Mouse (Mus musculus) kidney, embryonic 15.5 days (tissue): Measurements from ENCODE around the gene Arhgef17. TPM values are rescaled to one million over a fixed set of nuclear protein-coding genes. Genes with fewer than 3 reads are reported as not detected.

Source experiments
- ATAC-seq: fragments of 200-750 bp; cut with Nextera tagmentation; replicated peaks from 2 replicates; pipeline ENCODE4 v1.8.0; 2017; ENCODE audit warnings: moderate TSS enrichment; ENCODE audit not compliant: low FRiP score
- H3K27ac ChIP-seq: fragments of 300-500 bp; sonication (generic); 2 replicates; pipeline ENCODE4 v1.5.1; 2015; ENCODE audit warnings: mild to moderate bottlenecking, inconsistent platforms
- H3K27me3 ChIP-seq: fragments of 300-500 bp; sonication (generic); 2 replicates; pipeline ENCODE4 v1.6.1; 2015; ENCODE audit warnings: inconsistent platforms
- H3K36me3 ChIP-seq: fragments of 300-500 bp; sonication (generic); 2 replicates; pipeline ENCODE4 v1.6.1; 2015; ENCODE audit warnings: inconsistent platforms
- H3K4me1 ChIP-seq: fragments of 300-500 bp; sonication (generic); 2 replicates; pipeline ENCODE4 v1.6.1; 2015; ENCODE audit warnings: inconsistent platforms
- H3K4me2 ChIP-seq: fragments of 300-500 bp; sonication (generic); 2 replicates; pipeline ENCODE4 v1.6.1; 2015; ENCODE audit warnings: moderate library complexity, mild to moderate bottlenecking, inconsistent platforms
- H3K4me3 ChIP-seq: fragments of 300-500 bp; sonication (generic); replicated peaks from 2 replicates; pipeline ENCODE4 v1.5.1; 2015; ENCODE audit warnings: mild to moderate bottlenecking, inconsistent platforms
- H3K9ac ChIP-seq: fragments of 300-500 bp; sonication (generic); 2 replicates; pipeline ENCODE4 v1.6.1; 2015; ENCODE audit warnings: mild to moderate bottlenecking, inconsistent platforms
- H3K9me3 ChIP-seq: fragments of 300-500 bp; sonication (generic); replicated peaks from 2 replicates; pipeline ENCODE4 v1.6.1; 2016; ENCODE audit warnings: inconsistent platforms
- WGBS: fragments of 180-500 bp; shearing (Covaris S2); methylation state at CpG from one replicate; pipeline ENCODE4 v1.1.7; 2015; ENCODE audit warnings: mixed read lengths; 5-methylcytosine and 5-hydroxymethylcytosine counted together
- polyA plus RNA-seq: library from polyadenylated mRNA; unstranded; fragments of >200 nt; fragmentation: Nextera tagmentation; extraction: Ambion mirVana; gene quantifications from 2 replicates; pipeline ENCODE4 v1.2.1, GENCODE M21; 2015

The Arhgef17 gene
- polyA plus RNA-seq: 9.1 and 12.2 TPM in 2 replicates

DNA sequence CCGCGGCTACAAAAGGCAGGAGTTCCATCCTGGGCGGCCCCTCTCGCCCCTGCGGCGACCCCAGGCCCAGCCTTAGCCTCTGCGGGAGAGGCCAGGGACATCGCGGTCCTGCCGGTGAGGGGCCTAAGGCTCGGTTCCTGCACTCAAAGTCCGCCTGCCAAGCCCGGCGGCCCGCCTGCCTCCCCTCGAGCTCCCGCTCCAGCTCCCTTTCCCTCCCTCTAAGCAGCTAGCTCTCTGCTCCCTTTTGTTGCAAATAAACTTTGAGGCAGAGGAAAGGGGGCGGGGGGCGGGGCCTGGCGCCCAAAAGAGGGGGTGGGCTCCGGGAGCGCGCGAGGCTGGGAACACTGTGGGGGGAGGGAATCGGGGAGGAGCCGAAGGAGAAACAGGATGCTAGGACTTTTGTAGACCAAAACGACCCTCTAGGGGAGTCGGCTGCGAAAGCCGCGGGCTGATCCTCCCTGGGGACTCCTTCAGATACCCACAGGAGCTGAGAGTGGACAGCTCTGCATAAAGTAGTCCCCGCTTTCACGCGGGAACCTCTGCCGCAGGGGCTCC lies at the start of gene Arhgef17:
TSS of gene Arhgef17 (minus strand) at position 182 of the 555 bp plus-strand sequence.
- Histone ChIP-seq H3K27me3 (no peaks in the 10 kb centered on the region), H3K9me3 (no peaks in the 10 kb centered on the region), H3K4me1 (peaks cover 53% of the 10 kb centered on the region), H3K36me3 (peaks cover 14% of the 10 kb centered on the region), H3K4me3 (peak within 1 kb of the TSS; percentile 83), H3K9ac (peak within 1 kb of the TSS; percentile 95), H3K4me2 (peak within 1 kb of the TSS; percentile 87), H3K27ac (peak within 1 kb of the TSS; percentile 100)
- WGBS: under 1% methylated on average over 35 of the region's 35 CpGs
- peak; percentile 79 for ATAC-seq

DNA sequence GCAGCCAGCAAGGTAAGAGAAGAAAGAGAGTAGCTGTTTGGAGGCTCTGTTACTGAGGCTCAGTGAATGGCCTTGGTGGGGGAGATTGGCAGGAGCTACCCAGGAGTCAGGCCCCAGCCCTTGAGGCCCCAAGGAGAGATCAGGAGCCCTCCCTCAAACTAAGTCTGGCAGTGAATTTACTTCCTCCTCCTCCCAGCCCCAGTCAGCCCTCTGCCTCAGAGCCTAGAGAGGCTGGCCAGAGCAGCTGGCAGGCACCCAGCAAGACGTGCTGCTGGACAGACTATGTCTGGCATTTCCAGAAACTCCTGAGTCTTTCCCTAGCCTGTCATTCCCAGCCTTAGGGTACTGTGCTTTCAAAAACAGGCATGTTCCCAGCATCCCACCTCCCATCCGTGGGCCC lies 47.3 kb upstream of the Arhgef17 start:
- peaks cover 16% of the 10 kb centered on the region for H3K27me3 ChIP-seq
- no peaks in the 10 kb centered on the region for H3K9me3 ChIP-seq
- no peak overlapping the region for H3K4me3 ChIP-seq
- H3K4me1 ChIP-seq: peaks cover 34% of the 10 kb centered on the region
- no peak overlapping the region for H3K9ac ChIP-seq
- WGBS: 44% methylated on average over 2 of the region's 2 CpGs
- ATAC-seq: peak; percentile 37; the same call in 1 of the 2 replicates
- no peak overlapping the region; the same call in 1 of the 2 replicates for H3K27ac ChIP-seq
- no peaks in the 10 kb centered on the region for H3K36me3 ChIP-seq
- no peak overlapping the region for H3K4me2 ChIP-seq

DNA sequence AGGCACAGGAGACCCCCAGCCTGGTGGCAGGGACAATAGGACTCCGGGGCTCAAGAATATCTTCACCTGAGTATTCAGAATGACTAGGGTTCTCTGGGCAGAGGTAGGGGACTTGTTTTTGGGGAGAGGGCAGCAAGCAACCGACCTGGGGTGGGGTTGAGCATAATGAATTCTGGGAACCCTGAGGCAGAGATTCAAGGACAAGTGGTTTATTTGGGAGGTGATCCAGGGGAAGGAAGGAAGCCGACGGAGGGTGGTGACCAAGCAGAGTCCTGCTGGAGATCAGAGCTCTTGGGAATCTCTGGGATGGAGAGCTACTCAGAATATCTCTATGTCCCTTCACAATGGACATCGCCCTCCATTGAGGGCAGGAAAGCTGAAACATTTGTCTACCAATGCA lies 46.3 kb upstream of the Arhgef17 start:
- Histone ChIP-seq H3K9me3 (no peaks in the 10 kb centered on the region), H3K9ac (no peak overlapping the region), H3K27ac (no peak overlapping the region), H3K27me3 (peaks cover 26% of the 10 kb centered on the region), H3K4me1 (peaks cover 39% of the 10 kb centered on the region), H3K36me3 (no peaks in the 10 kb centered on the region), H3K4me2 (no peak overlapping the region), H3K4me3 (no peak overlapping the region)
- ATAC-seq: no peak
- WGBS: 82% methylated on average over 5 of the region's 5 CpGs

DNA sequence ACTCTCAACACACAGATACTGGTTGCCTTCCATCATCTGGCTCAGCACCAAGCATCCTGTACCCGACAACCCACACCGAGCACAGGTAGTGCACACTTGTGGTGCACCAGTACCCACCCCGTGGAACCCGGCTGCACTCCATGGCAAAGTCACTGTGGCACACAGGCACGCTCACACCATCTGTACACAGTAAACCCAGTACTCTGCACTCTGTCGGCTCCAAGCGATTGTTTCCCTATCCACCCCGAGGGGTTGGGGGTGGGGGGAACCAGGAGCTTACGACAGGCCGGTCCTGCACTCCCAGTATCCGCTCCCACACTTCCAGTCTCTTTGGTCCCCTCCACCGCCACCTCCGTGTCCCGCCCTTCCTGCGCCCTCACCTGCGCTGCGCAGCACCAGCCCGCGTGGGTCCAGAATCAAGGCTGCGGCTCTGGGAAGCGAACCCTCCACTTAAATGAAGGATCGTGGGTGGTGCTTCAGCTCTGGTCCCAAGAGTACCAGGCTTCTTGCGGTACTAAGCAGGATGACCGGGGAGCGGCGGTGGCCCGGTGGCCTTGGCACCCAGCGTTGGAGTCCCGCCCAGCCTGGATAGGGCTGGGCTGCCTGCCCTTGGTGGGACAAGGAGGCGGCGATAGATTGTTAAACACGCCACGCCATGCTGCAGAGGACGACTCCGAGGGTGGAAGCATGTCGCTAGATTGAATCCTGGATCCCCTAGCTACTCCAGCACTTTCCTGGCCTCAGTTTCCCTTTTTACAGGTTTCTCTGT lies 42.4 kb upstream of the Arhgef17 start, which contains the start of gene P2ry6:
TSS of gene P2ry6 (minus strand) at position 515 of the 769 bp plus-strand sequence.
- peak within 1 kb of the TSS; percentile 43 for H3K4me3 ChIP-seq
- no peaks in the 10 kb centered on the region for H3K36me3 ChIP-seq
- H3K4me2 ChIP-seq: peak within 1 kb of the TSS; percentile 84
- peak within 1 kb of the TSS; percentile 36 for H3K9ac ChIP-seq
- peaks cover 36% of the 10 kb centered on the region for H3K27me3 ChIP-seq
- ATAC-seq: peak; percentile 72; the same call in 1 of the 2 replicates
- peaks cover 46% of the 10 kb centered on the region for H3K4me1 ChIP-seq
- H3K27ac ChIP-seq: no peak within 1 kb of the TSS
- WGBS: 4% methylated on average over 36 of the region's 36 CpGs
- H3K9me3 ChIP-seq: no peaks in the 10 kb centered on the region

DNA sequence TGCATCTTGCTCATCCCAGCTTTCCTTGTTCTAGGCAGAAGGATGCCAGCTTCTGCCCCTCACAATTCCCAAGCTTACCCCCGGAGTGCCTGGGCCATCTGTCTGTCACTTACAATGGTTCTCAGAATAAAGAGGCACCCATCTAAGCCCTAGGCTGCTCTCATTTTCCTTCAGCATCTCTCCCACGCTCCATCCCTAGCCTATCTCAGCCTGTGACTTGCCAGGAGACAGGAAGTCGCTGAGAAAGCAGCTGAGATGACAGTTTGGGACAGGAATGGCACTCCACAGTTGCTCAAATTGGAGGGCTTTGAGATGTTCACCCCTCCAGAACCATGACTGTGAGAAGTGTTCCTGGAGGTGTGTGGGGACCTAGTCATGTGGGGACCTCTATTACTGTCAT lies 41.0 kb upstream of the Arhgef17 start:
- peaks cover 35% of the 10 kb centered on the region for H3K4me1 ChIP-seq
- no peak overlapping the region for H3K27ac ChIP-seq
- WGBS: 56% methylated on average over 3 of the region's 3 CpGs
- peaks cover 38% of the 10 kb centered on the region for H3K27me3 ChIP-seq
- H3K4me3 ChIP-seq: no peak overlapping the region
- no peaks in the 10 kb centered on the region for H3K9me3 ChIP-seq
- H3K9ac ChIP-seq: no peak overlapping the region
- H3K4me2 ChIP-seq: no peak overlapping the region
- ATAC-seq: no peak
- no peaks in the 10 kb centered on the region for H3K36me3 ChIP-seq

DNA sequence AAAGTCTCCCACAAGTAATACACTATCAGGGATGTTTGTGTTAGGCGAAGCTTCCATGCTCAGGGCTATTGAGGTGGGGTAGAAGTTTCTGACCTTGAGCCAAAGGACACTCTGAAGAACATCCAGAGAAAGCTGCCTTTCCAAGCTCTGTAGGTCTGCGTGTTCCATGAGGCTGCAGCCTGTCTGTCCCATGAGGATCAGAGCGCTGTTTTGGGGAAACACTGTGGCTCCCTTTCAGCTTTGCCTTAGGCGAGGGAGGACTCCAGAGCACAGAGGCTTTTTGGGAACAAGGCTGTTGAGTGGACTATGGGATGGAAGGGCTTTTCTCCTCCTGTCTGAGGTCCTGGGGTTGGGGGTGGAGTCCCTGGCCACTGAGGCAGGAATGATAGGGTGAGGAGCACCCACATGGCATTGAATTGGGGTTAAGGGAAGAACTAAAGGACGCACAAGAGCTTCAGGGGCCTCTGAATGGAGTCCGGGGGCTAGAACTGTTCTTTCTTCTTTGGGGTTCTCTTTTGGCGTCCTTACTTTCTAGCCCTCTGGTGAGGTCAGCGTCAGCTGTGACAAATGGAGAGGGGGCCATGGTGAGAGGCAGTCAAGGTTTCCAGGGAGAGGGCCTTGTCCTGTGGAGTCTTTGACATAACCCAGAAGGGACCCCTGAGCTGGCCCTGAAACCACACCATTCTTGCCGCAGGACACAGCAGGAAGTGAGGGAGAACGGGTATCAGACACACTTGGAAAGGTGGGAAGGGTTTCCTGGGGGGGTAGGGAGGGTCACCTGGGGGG lies 37.2 kb upstream of the Arhgef17 start:
- Histone ChIP-seq H3K4me3 (no peak overlapping the region), H3K9ac (no peak overlapping the region), H3K27ac (no peak overlapping the region), H3K36me3 (no peaks in the 10 kb centered on the region), H3K4me1 (peaks cover 24% of the 10 kb centered on the region), H3K4me2 (no peak overlapping the region), H3K27me3 (peaks cover 24% of the 10 kb centered on the region), H3K9me3 (no peaks in the 10 kb centered on the region)
- ATAC-seq: no peak
- WGBS: 76% methylated on average over 10 of the region's 10 CpGs

DNA sequence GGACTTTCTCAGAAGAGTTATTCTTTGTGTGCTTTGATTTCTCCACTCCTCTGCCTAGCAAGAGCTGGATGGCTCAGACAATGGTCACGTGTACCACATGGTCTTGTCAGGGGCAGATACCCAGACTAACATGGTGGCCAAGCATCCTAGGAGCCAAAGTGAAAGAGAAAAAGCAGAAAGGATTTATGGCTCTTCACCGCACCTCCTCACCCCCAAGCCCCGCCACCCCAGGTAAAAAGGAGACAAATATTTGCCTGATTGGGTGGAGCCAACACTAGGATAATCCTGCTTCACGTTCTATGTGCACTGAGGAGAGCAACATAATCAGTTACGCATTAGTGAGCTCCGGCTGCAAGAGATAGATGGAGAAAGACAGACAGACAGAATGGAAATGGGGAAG lies 36.5 kb upstream of the Arhgef17 start:
- Histone ChIP-seq H3K4me1 (peaks cover 20% of the 10 kb centered on the region), H3K4me3 (no peak overlapping the region), H3K36me3 (no peaks in the 10 kb centered on the region), H3K27me3 (peaks cover 17% of the 10 kb centered on the region), H3K9ac (no peak overlapping the region), H3K27ac (no peak overlapping the region), H3K9me3 (no peaks in the 10 kb centered on the region), H3K4me2 (no peak overlapping the region)
- WGBS: 81% methylated on average over 6 of the region's 6 CpGs
- ATAC-seq: no peak

DNA sequence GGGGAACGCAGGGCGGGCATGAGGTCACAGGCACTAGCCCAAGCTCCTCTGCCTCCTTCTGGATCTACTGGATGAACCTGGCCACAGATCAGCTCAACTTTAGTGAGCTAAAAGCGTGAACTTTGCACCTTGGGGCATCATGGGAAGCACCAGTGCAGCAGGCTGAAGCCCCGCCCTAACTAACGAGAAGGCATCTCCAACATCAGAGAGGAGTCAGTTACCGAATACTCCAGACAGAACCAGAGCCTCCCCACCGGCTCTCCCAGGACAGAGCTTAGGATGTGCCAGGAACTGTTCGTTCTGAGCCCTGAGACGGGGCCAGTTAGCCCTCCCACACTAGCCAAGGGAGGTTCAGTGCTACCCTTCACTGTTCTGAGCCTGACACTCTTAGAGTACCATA lies 35.9 kb upstream of the Arhgef17 start:
- H3K9me3 ChIP-seq: no peaks in the 10 kb centered on the region
- no peaks in the 10 kb centered on the region for H3K36me3 ChIP-seq
- WGBS: 68% methylated on average over 9 of the region's 9 CpGs
- H3K4me1 ChIP-seq: peaks cover 20% of the 10 kb centered on the region
- H3K9ac ChIP-seq: no peak overlapping the region
- H3K27ac ChIP-seq: no peak overlapping the region
- ATAC-seq: no peak
- no peak overlapping the region for H3K4me3 ChIP-seq
- H3K4me2 ChIP-seq: no peak overlapping the region
- H3K27me3 ChIP-seq: peaks cover 11% of the 10 kb centered on the region

DNA sequence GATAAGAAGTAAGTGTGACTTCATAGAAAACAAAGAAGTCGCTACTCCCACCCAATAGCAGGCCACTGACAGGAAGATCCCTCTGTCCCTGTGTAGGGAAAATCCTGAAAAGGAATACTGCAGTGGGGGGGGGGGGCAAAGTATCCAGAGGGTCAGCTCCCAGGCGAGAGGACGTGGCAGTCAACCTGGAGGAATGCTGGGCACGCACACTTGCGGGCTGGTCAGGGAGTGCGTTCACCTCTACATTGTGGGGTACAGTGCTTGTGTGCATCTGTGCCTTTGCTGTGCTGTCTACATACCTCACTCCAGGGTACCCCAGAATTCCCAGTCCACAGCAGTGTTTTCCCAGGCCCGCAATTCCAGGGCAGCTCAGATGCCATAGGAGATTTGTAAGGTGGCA lies 34.1 kb upstream of the Arhgef17 start:
- Histone ChIP-seq H3K4me3 (no peak overlapping the region), H3K27ac (no peak overlapping the region), H3K4me2 (no peak overlapping the region), H3K27me3 (0 out of 2 replicates have a peak, but pooled peaks cover 4% of the 10 kb centered on the region), H3K36me3 (no peaks in the 10 kb centered on the region), H3K4me1 (peaks cover 20% of the 10 kb centered on the region), H3K9me3 (no peaks in the 10 kb centered on the region), H3K9ac (no peak overlapping the region)
- WGBS: 87% methylated on average over 7 of the region's 7 CpGs
- ATAC-seq: no peak

DNA sequence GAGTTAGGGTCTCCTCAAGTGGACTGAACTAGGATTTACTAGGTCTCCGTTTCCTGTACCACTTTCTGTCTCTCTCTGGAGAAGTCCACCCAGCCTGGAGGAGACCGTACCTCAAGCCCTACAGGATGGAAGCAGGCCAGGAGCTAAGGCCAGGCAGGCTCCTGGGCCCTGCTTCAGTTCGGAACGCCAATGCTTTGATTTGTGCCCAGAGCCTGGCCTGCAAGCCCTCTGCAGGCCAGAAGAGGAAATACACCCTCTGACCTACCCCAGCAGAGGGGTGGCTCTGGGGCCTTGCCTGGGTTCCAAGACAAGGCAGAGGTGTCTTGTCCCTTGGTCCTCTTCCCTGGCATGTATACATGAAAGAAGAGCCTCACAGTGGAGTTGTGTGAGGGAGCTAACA lies 33.2 kb upstream of the Arhgef17 start:
- no peak overlapping the region for H3K27ac ChIP-seq
- H3K4me2 ChIP-seq: no peak overlapping the region
- 0 out of 2 replicates have a peak, but pooled peaks cover 4% of the 10 kb centered on the region for H3K27me3 ChIP-seq
- ATAC-seq: no peak
- whole genome bisulfite sequencing: 25% methylated on average over 4 of the region's 4 CpGs
- no peak overlapping the region for H3K4me3 ChIP-seq
- no peak overlapping the region for H3K9ac ChIP-seq
- no peaks in the 10 kb centered on the region for H3K36me3 ChIP-seq
- peaks cover 17% of the 10 kb centered on the region for H3K4me1 ChIP-seq
- H3K9me3 ChIP-seq: no peaks in the 10 kb centered on the region

DNA sequence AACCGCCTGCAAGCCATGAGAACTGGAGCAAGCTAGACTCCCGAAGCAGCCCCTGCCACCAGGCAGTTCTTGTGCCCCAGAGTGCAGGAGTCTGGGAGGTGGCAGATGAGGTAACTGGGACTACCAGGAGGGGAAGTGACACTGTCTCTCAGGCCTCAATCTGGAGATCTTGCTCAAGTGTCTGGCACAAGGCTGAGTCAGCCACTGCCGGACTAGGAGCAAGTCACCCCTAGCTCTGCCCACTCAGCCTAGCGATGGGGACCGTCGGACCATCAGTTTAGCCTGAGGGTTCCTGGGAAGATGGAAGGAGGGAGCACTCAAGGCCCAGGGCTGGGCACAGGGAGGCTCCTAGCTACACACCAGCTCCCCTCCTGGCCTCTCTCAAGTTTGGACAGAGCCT lies 32.3 kb upstream of the Arhgef17 start:
- no peak overlapping the region for H3K27ac ChIP-seq
- H3K4me2 ChIP-seq: no peak overlapping the region
- H3K4me1 ChIP-seq: peaks cover 10% of the 10 kb centered on the region; the same call in 1 of the 2 replicates
- H3K9ac ChIP-seq: no peak overlapping the region
- 0 out of 2 replicates have a peak, but pooled peaks cover 4% of the 10 kb centered on the region for H3K27me3 ChIP-seq
- H3K4me3 ChIP-seq: no peak overlapping the region
- ATAC-seq: peak; percentile 9; the same call in 1 of the 2 replicates
- 71% methylated on average over 6 of the region's 6 CpGs for WGBS
- H3K36me3 ChIP-seq: no peaks in the 10 kb centered on the region
- H3K9me3 ChIP-seq: no peaks in the 10 kb centered on the region

DNA sequence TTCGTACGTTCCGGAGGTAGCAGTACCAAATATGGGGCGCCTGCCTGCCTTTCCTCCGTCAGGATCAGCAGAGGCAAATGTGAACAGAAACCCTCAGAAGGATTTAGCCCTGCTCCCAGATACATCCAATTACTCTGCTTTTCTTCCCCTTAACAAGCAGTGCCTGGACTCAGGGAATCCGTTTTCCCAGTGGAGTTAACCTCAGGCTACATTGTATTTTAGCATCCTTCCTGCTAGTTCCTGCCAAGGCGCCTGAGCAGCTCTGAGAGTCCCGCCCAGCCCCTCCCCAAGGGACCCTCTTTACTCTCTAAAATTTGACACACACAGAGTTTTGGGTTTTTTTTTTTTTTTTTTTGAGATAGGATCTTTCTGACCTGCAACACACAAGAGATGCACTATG lies 31.5 kb upstream of the Arhgef17 start:
- no peak overlapping the region for H3K4me3 ChIP-seq
- no peaks in the 10 kb centered on the region for H3K9me3 ChIP-seq
- H3K27me3 ChIP-seq: 0 out of 2 replicates have a peak, but pooled peaks cover 4% of the 10 kb centered on the region
- no peak overlapping the region for H3K27ac ChIP-seq
- no peaks in the 10 kb centered on the region for H3K36me3 ChIP-seq
- no peak for ATAC-seq
- peaks cover 10% of the 10 kb centered on the region; the same call in 1 of the 2 replicates for H3K4me1 ChIP-seq
- no peak overlapping the region for H3K4me2 ChIP-seq
- H3K9ac ChIP-seq: no peak overlapping the region
- 73% methylated on average over 8 of the region's 8 CpGs for WGBS
